Mouse (Mus musculus): ENCODE measurements around the gene 9330182O14Rik. TPM values are rescaled to one million over a fixed set of nuclear protein-coding genes. Genes with fewer than 3 reads are reported as not detected.

The 9330182O14Rik gene
- total RNA-seq, 1 experiment, result not detected

DNA sequence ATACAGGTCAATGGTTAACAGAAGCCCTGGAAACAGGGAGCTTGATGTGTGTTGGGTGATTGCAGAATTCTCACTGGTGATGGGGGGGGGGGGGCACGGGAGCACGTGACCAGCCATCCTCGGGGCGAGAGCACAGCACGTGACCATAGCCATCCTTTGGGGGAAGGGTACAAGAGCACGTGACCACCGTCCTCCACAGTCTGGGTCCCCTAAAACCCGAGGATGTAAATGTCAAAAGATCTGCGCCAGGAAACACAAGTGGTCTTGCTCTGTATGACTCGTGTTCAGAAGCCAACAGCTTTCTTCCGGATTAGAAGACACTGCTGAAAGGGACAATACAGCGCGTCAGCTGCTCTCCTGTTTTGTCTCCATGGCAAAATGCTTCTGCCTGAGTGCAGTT lies 35.5 kb downstream of the 9330182O14Rik start:
- H3K4me3 ChIP-seq (ENCODE audit: insufficient read depth in 1 of 2, low read depth in 1 of 2, low read length in 2 of 2, poor library complexity in 1 of 2, severe bottlenecking in 1 of 2), result no peak overlapping the region
- TF ChIP-seq HCFC1 (IDR thresholded peaks at IDR 0.05; ENCODE audit: borderline replicate concordance, insufficient read depth, low read length) (no peak), CHD2 (IDR thresholded peaks at IDR 0.05; ENCODE audit: low read depth, low read length) (no peak), MAFK (IDR thresholded peaks at IDR 0.05; ENCODE audit: insufficient read depth, low read depth, low read length) (no peak), ZNF384 (IDR thresholded peaks at IDR 0.05; ENCODE audit: low read depth, low read length) (no peak), ZC3H11A (IDR thresholded peaks at IDR 0.05; ENCODE audit: borderline replicate concordance, low read depth, low read length) (no peak)
- DNase-seq (ENCODE audit: low read depth, low spot score), result no peak

GRCm38 (mm10) chr15:40179423-40179822 lies 45.3 kb downstream of the 9330182O14Rik start:
- no peak for TF ChIP-seq ZNF384 (IDR thresholded peaks at IDR 0.05; ENCODE audit: low read depth, low read length)
- no peak for TF ChIP-seq MAFK (IDR thresholded peaks at IDR 0.05; ENCODE audit: insufficient read depth, low read depth, low read length)
- no peak for TF ChIP-seq CHD2 (IDR thresholded peaks at IDR 0.05; ENCODE audit: low read depth, low read length)
- TF ChIP-seq ZC3H11A (IDR thresholded peaks at IDR 0.05; ENCODE audit: borderline replicate concordance, low read depth, low read length), result no peak
- TF ChIP-seq HCFC1 (IDR thresholded peaks at IDR 0.05; ENCODE audit: borderline replicate concordance, insufficient read depth, low read length), result no peak
- H3K4me1 ChIP-seq (ENCODE audit: control insufficient read depth in 2 of 2, insufficient read depth in 2 of 2, low read length in 2 of 2, poor library complexity in 1 of 2), result no peaks in the 10 kb centered on the region
- H3K4me3 ChIP-seq (ENCODE audit: insufficient read depth in 1 of 2, low read depth in 1 of 2, low read length in 2 of 2, poor library complexity in 1 of 2, severe bottlenecking in 1 of 2), result no peak overlapping the region
- H3K27ac ChIP-seq (ENCODE audit: insufficient read depth, low read depth, low read length, poor library complexity, severe bottlenecking), result no peak overlapping the region
- in situ Hi-C loops (cut with MboI; ENCODE audit: low sequenced_read_pairs in 2 of 2, unreplicated experiment in 2 of 2), result no loop called here
- H3K36me3 ChIP-seq (ENCODE audit: control insufficient read depth, insufficient read depth, low read length, poor library complexity, severe bottlenecking), result no peaks in the 10 kb centered on the region
- no peak for DNase-seq (ENCODE audit: low read depth, low spot score)
- H3K9ac ChIP-seq (ENCODE audit: insufficient read depth, low read depth, low read length, poor library complexity, severe bottlenecking), result no peak overlapping the region
- H3K9me3 ChIP-seq (ENCODE audit: control insufficient read depth, insufficient read depth, low read depth, low read length), result no peaks in the 10 kb centered on the region

More for the DNA sequence above, 35.5 kb downstream of the 9330182O14Rik start:
- in situ Hi-C loops (cut with MboI; ENCODE audit: low sequenced_read_pairs in 2 of 2, unreplicated experiment in 2 of 2), result no loop called here
- no peak overlapping the region for H3K9ac ChIP-seq (ENCODE audit: insufficient read depth, low read depth, low read length, poor library complexity, severe bottlenecking)
- H3K9me3 ChIP-seq (ENCODE audit: control insufficient read depth, insufficient read depth, low read depth, low read length), result no peaks in the 10 kb centered on the region
- no peaks in the 10 kb centered on the region for H3K4me1 ChIP-seq (ENCODE audit: control insufficient read depth in 2 of 2, insufficient read depth in 2 of 2, low read length in 2 of 2, poor library complexity in 1 of 2)
- no peaks in the 10 kb centered on the region for H3K36me3 ChIP-seq (ENCODE audit: control insufficient read depth, insufficient read depth, low read length, poor library complexity, severe bottlenecking)
- H3K27ac ChIP-seq (ENCODE audit: insufficient read depth, low read depth, low read length, poor library complexity, severe bottlenecking), result no peak overlapping the region

- TF ChIP-seq ZNF384 (IDR thresholded peaks at IDR 0.05; ENCODE audit: low read depth, low read length) (no peak), ZC3H11A (IDR thresholded peaks at IDR 0.05; ENCODE audit: borderline replicate concordance, low read depth, low read length) (no peak), HCFC1 (IDR thresholded peaks at IDR 0.05; ENCODE audit: borderline replicate concordance, insufficient read depth, low read length) (no peak), MAFK (IDR thresholded peaks at IDR 0.05; ENCODE audit: insufficient read depth, low read depth, low read length) (no peak), CHD2 (IDR thresholded peaks at IDR 0.05; ENCODE audit: low read depth, low read length) (no peak)
- no peak overlapping the region for H3K27ac ChIP-seq (ENCODE audit: insufficient read depth, low read depth, low read length, poor library complexity, severe bottlenecking)
- in situ Hi-C loops (cut with MboI; ENCODE audit: low sequenced_read_pairs in 2 of 2, unreplicated experiment in 2 of 2), result no loop called here
- no peak overlapping the region for H3K4me3 ChIP-seq (ENCODE audit: insufficient read depth in 1 of 2, low read depth in 1 of 2, low read length in 2 of 2, poor library complexity in 1 of 2, severe bottlenecking in 1 of 2)
- no peaks in the 10 kb centered on the region for H3K36me3 ChIP-seq (ENCODE audit: control insufficient read depth, insufficient read depth, low read length, poor library complexity, severe bottlenecking)
- no peaks in the 10 kb centered on the region for H3K9me3 ChIP-seq (ENCODE audit: control insufficient read depth, insufficient read depth, low read depth, low read length)
- DNase-seq (ENCODE audit: low read depth, low spot score), result no peak
- no peaks in the 10 kb centered on the region for H3K4me1 ChIP-seq (ENCODE audit: control insufficient read depth in 2 of 2, insufficient read depth in 2 of 2, low read length in 2 of 2, poor library complexity in 1 of 2)
- H3K9ac ChIP-seq (ENCODE audit: insufficient read depth, low read depth, low read length, poor library complexity, severe bottlenecking), result no peak overlapping the region
These were observed 52.9 kb downstream of the 9330182O14Rik start for GRCm38 (mm10) chr15:40187017-40187416.

Measured in ES-E14 (cell line).